Mouse (Mus musculus) testis, adult 2 months (tissue): Measurements from ENCODE around the gene Isg20. TPM values are rescaled to one million over a fixed set of nuclear protein-coding genes. Genes with fewer than 3 reads are reported as not detected.

Experiments used
- H3K27ac ChIP-seq: fragments of 200-500 bp; 2 replicates; pipeline ENCODE4 v1.5.1; 2012; ENCODE audit warnings: low read depth, low read length; ENCODE audit not compliant: control insufficient read depth, insufficient read depth
- H3K27me3 ChIP-seq: fragments of 200-500 bp; 2 replicates; pipeline ENCODE4 v1.6.1; 2012; ENCODE audit warnings: mild to moderate bottlenecking, low read length, moderate library complexity; ENCODE audit not compliant: control insufficient read depth, insufficient read depth
- H3K36me3 ChIP-seq: fragments of 200-500 bp; 2 replicates; pipeline ENCODE4 v1.6.1; 2012; ENCODE audit warnings: mild to moderate bottlenecking, low read length; ENCODE audit not compliant: control insufficient read depth, insufficient read depth
- H3K4me1 ChIP-seq: fragments of 200-500 bp; 2 replicates; pipeline ENCODE4 v1.6.1; 2012; ENCODE audit warnings: low read length; ENCODE audit not compliant: control insufficient read depth, insufficient read depth
- H3K4me3 ChIP-seq: fragments of 200-500 bp; 2 replicates; pipeline ENCODE4 v1.5.1; 2012; ENCODE audit warnings: low read depth, mild to moderate bottlenecking, low read length, moderate library complexity, mixed read lengths; ENCODE audit not compliant: control insufficient read depth
- CTCF ChIP-seq: fragments of 200-500 bp; IDR thresholded peaks from 2 replicates; pipeline ENCODE4 v1.5.1; 2012; ENCODE audit warnings: low read depth, mild to moderate bottlenecking, inconsistent platforms, low read length, moderate library complexity; ENCODE audit not compliant: control insufficient read depth, insufficient read depth, insufficient replicate concordance
- POLR2A ChIP-seq: fragments of 200-500 bp; IDR thresholded peaks from 2 replicates; pipeline ENCODE4 v1.6.1; 2012; ENCODE audit warnings: low read depth, mild to moderate bottlenecking, inconsistent platforms, low read length, moderate library complexity; ENCODE audit not compliant: control insufficient read depth
- polyA plus RNA-seq: library from polyadenylated mRNA; depleted of rRNA; stranded (reverse); fragments of >200 nt; gene quantifications from 2 replicates; pipeline ENCODE4 v1.2.3, GENCODE M21; 2012; rRNA removed

The Isg20 gene
- polyA plus RNA-seq: 275 and 277 TPM in 2 replicates

GRCm38 (mm10) chr7:78912974-78913474 is at the start of gene Isg20:
TSS of gene Isg20 (plus strand) at chr7:78913424.
- H3K27ac ChIP-seq: 0 out of 2 replicates have a peak within 1 kb of the TSS, but pooled peaks have one; percentile 43
- peaks cover 7% of the 10 kb centered on the region for H3K4me1 ChIP-seq
- TF ChIP-seq CTCF (no peak), POLR2A (no peak)
- H3K4me3 ChIP-seq: peak within 1 kb of the TSS; percentile 72
- no peaks in the 10 kb centered on the region for H3K27me3 ChIP-seq
- no peaks in the 10 kb centered on the region for H3K36me3 ChIP-seq

GRCm38 (mm10) chr7:78863796-78864445 is 49.3 kb upstream of the Isg20 start:
- Histone ChIP-seq H3K4me3 (no peak overlapping the region), H3K27me3 (no peaks in the 10 kb centered on the region), H3K36me3 (no peaks in the 10 kb centered on the region), H3K27ac (no peak overlapping the region), H3K4me1 (0 out of 2 replicates have a peak, but pooled peaks cover 2% of the 10 kb centered on the region)
- no peak for TF ChIP-seq POLR2A
- TF ChIP-seq CTCF: no peak

GRCm38 (mm10) chr7:78864446-78864802 is 48.8 kb upstream of the Isg20 start:
- no peaks in the 10 kb centered on the region for H3K27me3 ChIP-seq
- no peak for TF ChIP-seq CTCF
- no peak for TF ChIP-seq POLR2A
- H3K4me1 ChIP-seq: 0 out of 2 replicates have a peak, but pooled peaks cover 2% of the 10 kb centered on the region
- no peaks in the 10 kb centered on the region for H3K36me3 ChIP-seq
- no peak overlapping the region for H3K27ac ChIP-seq
- H3K4me3 ChIP-seq: no peak overlapping the region

- no peak overlapping the region for H3K4me3 ChIP-seq
- TF ChIP-seq CTCF: no peak
- TF ChIP-seq POLR2A: no peak
- no peaks in the 10 kb centered on the region for H3K27me3 ChIP-seq
- H3K27ac ChIP-seq: no peak overlapping the region
- 0 out of 2 replicates have a peak, but pooled peaks cover 2% of the 10 kb centered on the region for H3K4me1 ChIP-seq
- no peaks in the 10 kb centered on the region for H3K36me3 ChIP-seq
Observed at GRCm38 (mm10) chr7:78865212-78865949, 47.8 kb upstream of the Isg20 start.

- TF ChIP-seq POLR2A (no peak), CTCF (no peak)
- Histone ChIP-seq H3K27ac (no peak overlapping the region), H3K27me3 (no peaks in the 10 kb centered on the region)
Observed at GRCm38 (mm10) chr7:78868731-78869130, 44.5 kb upstream of the Isg20 start.

GRCm38 (mm10) chr7:78872366-78872765 is 40.9 kb upstream of the Isg20 start:
- no peaks in the 10 kb centered on the region for H3K4me1 ChIP-seq
- no peak overlapping the region for H3K4me3 ChIP-seq
- no peak overlapping the region for H3K27ac ChIP-seq
- no peaks in the 10 kb centered on the region for H3K36me3 ChIP-seq
- H3K27me3 ChIP-seq: no peaks in the 10 kb centered on the region
- no peak for TF ChIP-seq CTCF
- no peak for TF ChIP-seq POLR2A

More at GRCm38 (mm10) chr7:78868731-78869130, 44.5 kb upstream of the Isg20 start:
- Histone ChIP-seq H3K36me3 (no peaks in the 10 kb centered on the region), H3K4me3 (no peak overlapping the region), H3K4me1 (0 out of 2 replicates have a peak, but pooled peaks cover 2% of the 10 kb centered on the region)

- Histone ChIP-seq H3K4me3 (no peak overlapping the region), H3K4me1 (no peaks in the 10 kb centered on the region), H3K27me3 (no peaks in the 10 kb centered on the region), H3K36me3 (no peaks in the 10 kb centered on the region), H3K27ac (no peak overlapping the region)
- TF ChIP-seq CTCF (no peak), POLR2A (no peak)
Observed at GRCm38 (mm10) chr7:78872831-78873230, 40.4 kb upstream of the Isg20 start.
